12 mouse cellular contexts compared by ENCODE assay signal in genomic region chr9:83635997-83636396, GRCm38 (mm10).
DNase-seq lines count a peak whose midpoint lies in the region; ATAC-seq and TF ChIP-seq lines count a peak whose summit lies in the region.
"Had no signal": no experiment of that assay in that cellular context is flagged by ENCODE, and none has a peak within 500 bp of the region (broad histone marks: within the 10 kb centered on the region; RNA-seq: fewer than 3 reads in every experiment).

No protein-coding gene starts in this region.

- peaks cover 6% of the 10 kb centered on the region; the same call in 1 of the 2 replicates for H3K4me1 ChIP-seq in forebrain, embryonic 12.5 days
- peaks cover 14% of the 10 kb centered on the region for H3K4me1 ChIP-seq in limb, embryonic 14.5 days (ENCODE audit: control insufficient read depth, insufficient read depth, low read length)
- H3K4me1 ChIP-seq: liver, embryonic 13.5 days had no signal

- H3K36me3 ChIP-seq in forebrain, embryonic 12.5 days (replicated peaks), result no peaks in the 10 kb centered on the region
- H3K36me3 ChIP-seq in limb, embryonic 14.5 days (ENCODE audit: control insufficient read depth, insufficient read depth, low read length), result no peaks in the 10 kb centered on the region
- H3K36me3 ChIP-seq: liver, embryonic 13.5 days had no signal

- DNase-seq in kidney, postnatal 10 days, result peak; percentile 14
- no peak for DNase-seq in kidney, postnatal 25 days
- peak; percentile 14 for DNase-seq in limb, embryonic 14.5 days (ENCODE audit: low spot score)
- peak; percentile 45 for DNase-seq in retina, embryonic 14.5 days (ENCODE audit: low spot score)
- no peak for DNase-seq in layer of hippocampus, adult 11-12 months (ENCODE audit: low spot score)
- no peak for DNase-seq in right cerebral cortex, postnatal 36 days (ENCODE audit: low spot score in 2 of 2)
- DNase-seq: layer of hippocampus, adult 9-11 months; liver, embryonic 13.5 days had no signal

- WGBS in forebrain, embryonic 12.5 days, result 2% methylated on average over 7 of the region's 7 CpGs
- 3% methylated on average over 7 of the region's 7 CpGs for WGBS in limb, embryonic 14.5 days

- H3K4me3 ChIP-seq in forebrain, embryonic 12.5 days (replicated peaks), result no peak overlapping the region
- H3K4me3 ChIP-seq in limb, embryonic 14.5 days (replicated peaks; ENCODE audit: low read length), result no peak overlapping the region
- H3K4me3 ChIP-seq: liver, embryonic 13.5 days had no signal

- H3K4me2 ChIP-seq in forebrain, embryonic 12.5 days, result no peak overlapping the region
- peak overlapping the region; percentile 28 for H3K4me2 ChIP-seq in limb, embryonic 14.5 days (replicated peaks; ENCODE audit: low read depth, low read length, severe bottlenecking)
- H3K4me2 ChIP-seq: liver, embryonic 13.5 days had no signal

- H3K9ac ChIP-seq in forebrain, embryonic 12.5 days, result no peak overlapping the region
- no peak overlapping the region for H3K9ac ChIP-seq in limb, embryonic 14.5 days (ENCODE audit: low read depth, low read length, severe bottlenecking)
- H3K9ac ChIP-seq: liver, embryonic 13.5 days had no signal

- H3K27me3 ChIP-seq in forebrain, embryonic 12.5 days, result no peaks in the 10 kb centered on the region
- no peaks in the 10 kb centered on the region for H3K27me3 ChIP-seq in limb, embryonic 14.5 days (ENCODE audit: control insufficient read depth, insufficient read depth, low read length)
- H3K27me3 ChIP-seq: liver, embryonic 13.5 days had no signal

- peak overlapping the region; percentile 68; the same call in 1 of the 2 replicates for H3K27ac ChIP-seq in forebrain, embryonic 12.5 days
- peak overlapping the region; percentile 21; the same call in 1 of the 2 replicates for H3K27ac ChIP-seq in limb, embryonic 14.5 days (replicated peaks; ENCODE audit: low read depth, low read length)
- H3K27ac ChIP-seq: liver, embryonic 13.5 days; stomach, postnatal 0 days had no signal

- no peaks in the 10 kb centered on the region for H3K9me3 ChIP-seq in forebrain, embryonic 12.5 days
- no peaks in the 10 kb centered on the region for H3K9me3 ChIP-seq in limb, embryonic 14.5 days (ENCODE audit: control insufficient read depth, low read length)
- H3K9me3 ChIP-seq: liver, embryonic 13.5 days had no signal

- ATAC-seq in forebrain, embryonic 12.5 days (ENCODE audit: low FRiP score), result peak; percentile 34; the same call in 1 of the 2 replicates
- no peak for ATAC-seq in limb, embryonic 14.5 days (ENCODE audit: low FRiP score, low read depth)
- ATAC-seq in megakaryocyte progenitor cell, adult 5-6 weeks (replicated peaks; ENCODE audit: poor library complexity), result no peak
- ATAC-seq: inflammation-experienced regulatory T-cells, adult 6 months had no signal

- no peak for TF ChIP-seq POLR2A in limb, embryonic 14.5 days (IDR thresholded peaks at IDR 0.05; ENCODE audit: borderline replicate concordance, extremely low read depth, insufficient read depth, insufficient read length)

Comparison
In these comparisons a context has a peak if more than half of its experiments do, and no peak if none do; other contexts are left out.
1. DNase-seq: peak in kidney, postnatal 10 days (single experiment), limb, embryonic 14.5 days (single experiment) and retina, embryonic 14.5 days (single experiment); none in kidney, postnatal 25 days (0 of 2), layer of hippocampus, adult 11-12 months (single experiment) and right cerebral cortex, postnatal 36 days (0 of 2).